Mouse (Mus musculus): ENCODE data around the gene Il22. TPM values are rescaled to one million over a fixed set of nuclear protein-coding genes. Genes with fewer than 3 reads are reported as not detected.
"Not testable (repeated sequence)": the region's sequence is repeated elsewhere in the genome, so short reads cannot be mapped to it uniquely, and the experiment has no call there.

The Il22 gene
- total and polyA plus RNA-seq, 3 experiments, result not detected

- H3K27ac ChIP-seq (ENCODE audit: control insufficient read depth, low read depth, low read length), result peak overlapping the region; percentile 77
- DNase-seq (ENCODE audit: low read depth, low spot score), result peak; percentile 41
- H3K4me1 ChIP-seq (ENCODE audit: control insufficient read depth in 1 of 2, insufficient read depth in 2 of 2, low read length in 2 of 2), result peaks cover 4 to 38% of the 10 kb centered on the region in 2 experiments
- peaks cover 0 to 24% of the 10 kb centered on the region in 2 experiments; a peak in 2 of 4 replicates for H3K36me3 ChIP-seq (ENCODE audit: control insufficient read depth in 1 of 2, insufficient read depth in 2 of 2, low read length in 2 of 2)
- H3K4me3 ChIP-seq (ENCODE audit: control insufficient read depth in 1 of 2, insufficient read depth in 1 of 2, low read depth in 2 of 2, low read length in 2 of 2), result no peak overlapping the region
- H3K79me2 ChIP-seq (ENCODE audit: control insufficient read depth, insufficient read depth, low read length, poor library complexity), result no peaks in the 10 kb centered on the region
- H3K9ac ChIP-seq (ENCODE audit: control insufficient read depth, low read depth, low read length, poor library complexity, severe bottlenecking), result no peak overlapping the region
- H3K27me3 ChIP-seq (ENCODE audit: control insufficient read depth in 1 of 2, insufficient read depth in 2 of 2, low read length in 2 of 2), result no peaks in the 10 kb centered on the region
- no peak for TF ChIP-seq CTCF (IDR thresholded peaks at IDR 0.05 in 2 of 3, conservative IDR thresholded peaks at IDR 0.05 in 1 of 3; ENCODE audit: control insufficient read depth in 1 of 3, insufficient read depth in 1 of 3, low read depth in 2 of 3, low read length in 3 of 3, poor library complexity in 1 of 3, severe bottlenecking in 1 of 3)
- no peak for TF ChIP-seq ZNF384 (IDR thresholded peaks at IDR 0.05; ENCODE audit: low read depth, low read length)
- no peak for TF ChIP-seq POLR2AphosphoS5 (IDR thresholded peaks at IDR 0.05; ENCODE audit: borderline replicate concordance, low read depth, low read length)
- 0 out of 2 replicates have a peak, but pooled peaks have one; percentile 3 for TF ChIP-seq MYC (IDR thresholded peaks at IDR 0.05; ENCODE audit: low read depth, low read length)
- TF ChIP-seq MXI1 (IDR thresholded peaks at IDR 0.05; ENCODE audit: low read depth, low read length), result 0 out of 2 replicates have a peak, but pooled peaks have one; percentile 6
- peak; percentile 57 for TF ChIP-seq USF1 (IDR thresholded peaks at IDR 0.05; ENCODE audit: low read depth, low read length)
- peak; percentile 48; the same call in 1 of the 2 replicates for TF ChIP-seq MAX (IDR thresholded peaks at IDR 0.05; ENCODE audit: low read length)
- TF ChIP-seq GABPA (IDR thresholded peaks at IDR 0.05; ENCODE audit: low read depth, low read length), result no peak
- H3K9me3 ChIP-seq (replicated peaks; ENCODE audit: insufficient read depth, low read length), result no peaks in the 10 kb centered on the region
These were observed 25.5 kb upstream of the Il22 start for GRCm38 (mm10) chr10:118179265-118179664.

- not testable (repeated sequence) for H3K79me2 ChIP-seq (ENCODE audit: control insufficient read depth, insufficient read depth, low read length, poor library complexity); H3K27me3 ChIP-seq (ENCODE audit: control insufficient read depth in 1 of 2, insufficient read depth in 2 of 2, low read length in 2 of 2); H3K4me3 ChIP-seq (ENCODE audit: control insufficient read depth in 1 of 2, insufficient read depth in 1 of 2, low read depth in 2 of 2, low read length in 2 of 2); H3K27ac ChIP-seq (ENCODE audit: control insufficient read depth, low read depth, low read length); H3K9ac ChIP-seq (ENCODE audit: control insufficient read depth, low read depth, low read length, poor library complexity, severe bottlenecking); H3K36me3 ChIP-seq (ENCODE audit: control insufficient read depth in 1 of 2, insufficient read depth in 2 of 2, low read length in 2 of 2); H3K9me3 ChIP-seq (replicated peaks; ENCODE audit: insufficient read depth, low read length); DNase-seq (ENCODE audit: low read depth, low spot score); H3K4me1 ChIP-seq (ENCODE audit: control insufficient read depth in 1 of 2, insufficient read depth in 2 of 2, low read length in 2 of 2)
These were observed 9.6 kb upstream of the Il22 start for GRCm38 (mm10) chr10:118195150-118195549.

- H3K9ac ChIP-seq (ENCODE audit: control insufficient read depth, low read depth, low read length, poor library complexity, severe bottlenecking); H3K27ac ChIP-seq (ENCODE audit: control insufficient read depth, low read depth, low read length); H3K9me3 ChIP-seq (replicated peaks; ENCODE audit: insufficient read depth, low read length); H3K27me3 ChIP-seq (ENCODE audit: control insufficient read depth in 1 of 2, insufficient read depth in 2 of 2, low read length in 2 of 2); H3K4me3 ChIP-seq (ENCODE audit: control insufficient read depth in 1 of 2, insufficient read depth in 1 of 2, low read depth in 2 of 2, low read length in 2 of 2); DNase-seq (ENCODE audit: low read depth, low spot score); H3K36me3 ChIP-seq (ENCODE audit: control insufficient read depth in 1 of 2, insufficient read depth in 2 of 2, low read length in 2 of 2); H3K4me1 ChIP-seq (ENCODE audit: control insufficient read depth in 1 of 2, insufficient read depth in 2 of 2, low read length in 2 of 2); H3K79me2 ChIP-seq (ENCODE audit: control insufficient read depth, insufficient read depth, low read length, poor library complexity): not testable (repeated sequence)
These were observed 11.1 kb downstream of the Il22 start for GRCm38 (mm10) chr10:118215719-118216393.

GRCm38 (mm10) chr10:118227629-118228028, 22.9 kb downstream of the Il22 start:
- H3K9me3 ChIP-seq (replicated peaks; ENCODE audit: insufficient read depth, low read length); H3K4me3 ChIP-seq (ENCODE audit: control insufficient read depth in 1 of 2, insufficient read depth in 1 of 2, low read depth in 2 of 2, low read length in 2 of 2); DNase-seq (ENCODE audit: low read depth, low spot score); H3K79me2 ChIP-seq (ENCODE audit: control insufficient read depth, insufficient read depth, low read length, poor library complexity); H3K36me3 ChIP-seq (ENCODE audit: control insufficient read depth in 1 of 2, insufficient read depth in 2 of 2, low read length in 2 of 2); H3K4me1 ChIP-seq (ENCODE audit: control insufficient read depth in 1 of 2, insufficient read depth in 2 of 2, low read length in 2 of 2); H3K27me3 ChIP-seq (ENCODE audit: control insufficient read depth in 1 of 2, insufficient read depth in 2 of 2, low read length in 2 of 2); H3K9ac ChIP-seq (ENCODE audit: control insufficient read depth, low read depth, low read length, poor library complexity, severe bottlenecking); H3K27ac ChIP-seq (ENCODE audit: control insufficient read depth, low read depth, low read length): not testable (repeated sequence)

GRCm38 (mm10) chr10:118232607-118233006, 27.9 kb downstream of the Il22 start:
- not testable (repeated sequence) for H3K4me1 ChIP-seq (ENCODE audit: control insufficient read depth in 1 of 2, insufficient read depth in 2 of 2, low read length in 2 of 2); H3K4me3 ChIP-seq (ENCODE audit: control insufficient read depth in 1 of 2, insufficient read depth in 1 of 2, low read depth in 2 of 2, low read length in 2 of 2); H3K9ac ChIP-seq (ENCODE audit: control insufficient read depth, low read depth, low read length, poor library complexity, severe bottlenecking); H3K27ac ChIP-seq (ENCODE audit: control insufficient read depth, low read depth, low read length); H3K36me3 ChIP-seq (ENCODE audit: control insufficient read depth in 1 of 2, insufficient read depth in 2 of 2, low read length in 2 of 2); DNase-seq (ENCODE audit: low read depth, low spot score); H3K79me2 ChIP-seq (ENCODE audit: control insufficient read depth, insufficient read depth, low read length, poor library complexity); H3K9me3 ChIP-seq (replicated peaks; ENCODE audit: insufficient read depth, low read length); H3K27me3 ChIP-seq (ENCODE audit: control insufficient read depth in 1 of 2, insufficient read depth in 2 of 2, low read length in 2 of 2)

- not testable (repeated sequence) for H3K27me3 ChIP-seq (ENCODE audit: control insufficient read depth in 1 of 2, insufficient read depth in 2 of 2, low read length in 2 of 2); H3K9ac ChIP-seq (ENCODE audit: control insufficient read depth, low read depth, low read length, poor library complexity, severe bottlenecking); H3K4me1 ChIP-seq (ENCODE audit: control insufficient read depth in 1 of 2, insufficient read depth in 2 of 2, low read length in 2 of 2); H3K4me3 ChIP-seq (ENCODE audit: control insufficient read depth in 1 of 2, insufficient read depth in 1 of 2, low read depth in 2 of 2, low read length in 2 of 2); H3K79me2 ChIP-seq (ENCODE audit: control insufficient read depth, insufficient read depth, low read length, poor library complexity); H3K36me3 ChIP-seq (ENCODE audit: control insufficient read depth in 1 of 2, insufficient read depth in 2 of 2, low read length in 2 of 2); H3K9me3 ChIP-seq (replicated peaks; ENCODE audit: insufficient read depth, low read length); DNase-seq (ENCODE audit: low read depth, low spot score); H3K27ac ChIP-seq (ENCODE audit: control insufficient read depth, low read depth, low read length)
These were observed 35.9 kb downstream of the Il22 start, which contains the start of gene Gm32717 for GRCm38 (mm10) chr10:118240680-118241079. Gene Gm32717, minus strand, starts transcription at chr10:118240780.
